ENCODE assay signal across 10 mouse cellular contexts in the genomic region with DNA sequence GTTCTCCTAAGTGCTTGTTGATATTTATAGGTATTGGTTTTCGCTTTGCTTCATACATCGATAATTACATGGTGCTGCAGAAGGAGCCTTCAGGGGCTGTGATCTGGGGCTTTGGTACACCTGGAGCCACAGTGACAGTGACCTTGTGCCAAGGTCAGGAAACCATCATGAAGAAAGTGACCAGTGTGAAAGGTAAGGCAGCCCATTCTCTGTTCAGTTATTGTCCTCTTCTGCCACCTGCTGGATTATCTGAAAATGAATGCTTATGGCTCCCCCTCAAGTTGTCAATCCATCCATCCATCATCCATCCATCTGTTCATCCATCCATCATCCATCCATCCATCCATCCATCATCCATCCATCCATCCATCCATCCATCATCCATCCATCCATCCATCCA. TPM values are rescaled to one million over a fixed set of nuclear protein-coding genes. Genes with fewer than 3 reads are reported as not detected.
DNase-seq lines count a peak whose midpoint lies in the region; ATAC-seq and TF ChIP-seq lines count a peak whose summit lies in the region.
"Had no signal": no experiment of that assay in that cellular context is flagged by ENCODE, and none has a peak within 500 bp of the region (broad histone marks: within the 10 kb centered on the region; RNA-seq: fewer than 3 reads in every experiment).

No protein-coding gene starts in this region.

- peak; percentile 81 for TF ChIP-seq CTCF in liver, embryonic 14.5 days (IDR thresholded peaks at IDR 0.05; ENCODE audit: low read depth)
- peak; percentile 41; the same call in 1 of the 2 replicates for TF ChIP-seq CTCF in small intestine, adult 2 months (IDR thresholded peaks at IDR 0.05; ENCODE audit: extremely low read depth, insufficient read length, insufficient replicate concordance, low read depth, low read length)

- peaks cover 7 to 14% of the 10 kb centered on the region in 2 experiments for H3K4me1 ChIP-seq in liver, embryonic 14.5 days (replicated peaks; ENCODE audit: control insufficient read depth in 2 of 2, insufficient read depth in 2 of 2, low read length in 1 of 2)
- no peaks in the 10 kb centered on the region for H3K4me1 ChIP-seq in small intestine, adult 2 months (ENCODE audit: control insufficient read depth, insufficient read depth, insufficient read length, low read length)

- no peaks in the 10 kb centered on the region for H3K9me3 ChIP-seq in liver, embryonic 14.5 days (ENCODE audit: control insufficient read depth, low read length)

- no peak for ATAC-seq in liver, embryonic 14.5 days (ENCODE audit: insufficient read depth)

- H3K4me2 ChIP-seq in liver, embryonic 14.5 days (ENCODE audit: low read depth), result no peak overlapping the region

- H3K36me3 ChIP-seq in liver, embryonic 14.5 days (replicated peaks; ENCODE audit: control insufficient read depth, insufficient read depth, low read depth), result no peaks in the 10 kb centered on the region
- H3K36me3 ChIP-seq in small intestine, adult 2 months (ENCODE audit: control insufficient read depth, insufficient read depth, low read length), result 0 out of 2 replicates have a peak, but pooled peaks cover 1% of the 10 kb centered on the region

- peak; percentile 11 to 78 for DNase-seq in adrenal gland, adult (ENCODE audit: inconsistent age in 2 of 2, low spot score in 1 of 2)
- DNase-seq in adrenal gland, postnatal 4 days (ENCODE audit: low spot score in 2 of 2), result no peak
- peak in 1 of 3 experiments; percentile 33 for DNase-seq in liver, embryonic 14.5 days (ENCODE audit: low read depth in 3 of 3, low spot score in 3 of 3)
- no peak for DNase-seq in liver
- peak; percentile 38 to 50 for DNase-seq in cerebellum, adult 18-20 months
- peak; percentile 38 for DNase-seq in kidney, postnatal 10 days
- DNase-seq in frontal cortex, postnatal 25 days (ENCODE audit: low spot score in 2 of 2), result no peak

- H3K4me3 ChIP-seq in liver, embryonic 14.5 days (ENCODE audit: insufficient read depth in 1 of 2, low read depth in 2 of 2, low read length in 2 of 2), result no peak overlapping the region
- no peak overlapping the region for H3K4me3 ChIP-seq in small intestine, adult 2 months (ENCODE audit: low read depth, low read length)

- TF ChIP-seq POLR2A in small intestine, adult 2 months (IDR thresholded peaks at IDR 0.05; ENCODE audit: low read depth, low read length), result no peak

- H3K9ac ChIP-seq in liver, embryonic 14.5 days (replicated peaks), result no peak overlapping the region

- WGBS in liver, embryonic 14.5 days (ENCODE audit: insufficient replicate concordance), result 55% methylated on average over 2 of the region's 2 CpGs
- 58% methylated on average over 2 of the region's 2 CpGs for WGBS in small intestine, adult 2 months

- no peaks in the 10 kb centered on the region for H3K27me3 ChIP-seq in liver, embryonic 14.5 days (ENCODE audit: control insufficient read depth, insufficient read depth, low read length)
- H3K27me3 ChIP-seq in small intestine, adult 2 months (ENCODE audit: control insufficient read depth, insufficient read depth, low read length), result no peaks in the 10 kb centered on the region

- H3K27ac ChIP-seq in liver, embryonic 14.5 days, result no peak overlapping the region
- H3K27ac ChIP-seq in small intestine, adult 2 months (ENCODE audit: insufficient read depth, low read depth, low read length), result no peak overlapping the region

- no peak for TF ChIP-seq EP300 in liver, embryonic 14.5 days (IDR thresholded peaks at IDR 0.05; ENCODE audit: low read depth)

RNA-seq across cellular contexts. Expression of a gene that starts 3.2 kb away (rescaled TPM):
- total RNA-seq in adrenal gland, postnatal 4 days (2021), result 1 to 10 TPM; 2.3 to 3.4 TPM
- polyA plus RNA-seq in liver, embryonic 14.5 days (2012; rRNA removed), result 0.56 and 1.3 TPM in 2 replicates
- 2.6 and 2.7 TPM in 2 replicates for polyA plus RNA-seq in liver, embryonic 14.5 days (2014; fragmentation: Nextera tagmentation; extraction: Ambion mirVana)
- polyA plus RNA-seq in small intestine, adult 2 months (2012; rRNA removed), result 0.39 and 0.42 TPM in 2 replicates

RNA-seq across cellular contexts. Expression of a gene that starts 40.3 kb away (rescaled TPM):
- total RNA-seq in adrenal gland, postnatal 4 days (2021), result 100 to 1,000 TPM; 102 to 112 TPM
- polyA plus RNA-seq in liver, embryonic 14.5 days (2012; rRNA removed), result 15.7 and 23.1 TPM in 2 replicates
- polyA plus RNA-seq in liver, embryonic 14.5 days (2014; fragmentation: Nextera tagmentation; extraction: Ambion mirVana), result 47.0 and 54.5 TPM in 2 replicates
- polyA plus RNA-seq in small intestine, adult 2 months (2012; rRNA removed), result 22.4 and 45.1 TPM in 2 replicates

RNA-seq across cellular contexts. Expression of a gene that starts 52.3 kb away (rescaled TPM):
- total RNA-seq in adrenal gland, postnatal 4 days (2021), result not detected
- not detected in 2 replicates for polyA plus RNA-seq in liver, embryonic 14.5 days (2012; rRNA removed)
- not detected in 2 replicates for polyA plus RNA-seq in liver, embryonic 14.5 days (2014; fragmentation: Nextera tagmentation; extraction: Ambion mirVana)
- not detected in 2 replicates for polyA plus RNA-seq in small intestine, adult 2 months (2012; rRNA removed)
- total RNA-seq: heart, postnatal 14 days had no signal
- polyA plus RNA-seq: neural tube, embryonic 14.5 days had no signal

Comparison
In these comparisons a context has a peak if more than half of its experiments do, and no peak if none do; other contexts are left out.
1. DNase-seq: peak in adrenal gland, adult (2 of 2), cerebellum, adult 18-20 months (2 of 2) and kidney, postnatal 10 days (single experiment); none in adrenal gland, postnatal 4 days (0 of 2), liver (single experiment) and frontal cortex, postnatal 25 days (0 of 2).